8 mouse cellular contexts compared by ENCODE assay signal in the genomic region with DNA sequence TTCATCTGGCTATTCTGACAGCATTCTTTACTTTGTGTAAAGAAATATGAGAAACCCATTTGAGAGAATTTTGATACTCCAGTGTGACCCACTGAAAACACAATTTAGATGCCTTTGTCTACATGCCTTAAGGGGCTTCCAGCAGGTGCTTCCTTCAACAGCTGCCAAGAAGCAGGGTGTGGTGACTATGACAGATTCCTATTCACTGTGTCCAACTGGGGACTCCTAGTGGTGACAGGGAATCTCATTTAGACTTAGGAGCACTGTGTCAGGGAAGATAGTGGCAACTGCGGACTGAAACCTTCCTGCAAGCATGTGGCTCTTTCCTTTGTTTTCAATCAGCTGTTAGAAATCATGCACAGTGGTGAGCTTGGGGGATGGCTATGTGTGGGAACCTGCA. TPM values are rescaled to one million over a fixed set of nuclear protein-coding genes. Genes with fewer than 3 reads are reported as not detected.
DNase-seq lines count a peak whose midpoint lies in the region; TF ChIP-seq lines count a peak whose summit lies in the region.
"Had no signal": no experiment of that assay in that cellular context is flagged by ENCODE, and none has a peak within 500 bp of the region (broad histone marks: within the 10 kb centered on the region; RNA-seq: fewer than 3 reads in every experiment).

No protein-coding gene starts in this region.

- intact Hi-C loops in left cerebral cortex, postnatal 10 days (cut with DNase I), result no loop called here
- intact Hi-C loops in gastrocnemius, postnatal 14 days (cut with DNase I; ENCODE audit: low total_unique reads), result no loop called here

- peak; percentile 54; the same call in 1 of the 2 replicates for TF ChIP-seq CTCF in brain, embryonic 14.5 days (IDR thresholded peaks at IDR 0.05; ENCODE audit: borderline replicate concordance, extremely low read depth, insufficient read depth, insufficient read length)

- peak; percentile 6 to 33 for DNase-seq in left cerebral cortex, postnatal 10 days (ENCODE audit: extremely low spot score in 1 of 2, low spot score in 2 of 2)
- DNase-seq in left cerebral cortex, adult 11 months (ENCODE audit: low spot score), result no peak
- DNase-seq in brain, embryonic 14.5 days (ENCODE audit: low read depth), result peak; percentile 74
- DNase-seq in gastrocnemius, postnatal 14 days, result peak; percentile 17
- DNase-seq in lung, postnatal 36 days, result peak; percentile 65
- DNase-seq in B cell, adult 2 months, result no peak
- no peak for DNase-seq in urinary bladder, postnatal 4 days (ENCODE audit: low spot score in 2 of 2)
- DNase-seq: liver, embryonic 13.5 days had no signal

- no peak for TF ChIP-seq POLR2A in brain, embryonic 14.5 days (IDR thresholded peaks at IDR 0.05; ENCODE audit: borderline replicate concordance, extremely low read depth, insufficient read depth, insufficient read length, poor library complexity, severe bottlenecking)

RNA-seq across cellular contexts. Expression of a gene that starts 51.3 kb away (rescaled TPM):
- total RNA-seq in left cerebral cortex, postnatal 10 days (2021), result 10 to 100 TPM; 13.5 to 14.0 TPM
- 11.8 and 13.1 TPM in 2 replicates for polyA plus RNA-seq in brain, embryonic 14.5 days (2012; rRNA removed)
- total RNA-seq in gastrocnemius, postnatal 14 days (2021), result 1 to 10 TPM; 6.7 to 7.2 TPM

Comparison
In these comparisons a context has a peak if more than half of its experiments do, and no peak if none do; other contexts are left out.
1. DNase-seq: peak in left cerebral cortex, postnatal 10 days (2 of 2), brain, embryonic 14.5 days (single experiment), gastrocnemius, postnatal 14 days (single experiment) and lung, postnatal 36 days (single experiment); none in left cerebral cortex, adult 11 months (single experiment), B cell, adult 2 months (0 of 2) and urinary bladder, postnatal 4 days (0 of 2).